Mouse (Mus musculus) G1E (cell line): ENCODE measurements around the gene Pank2. TPM values are rescaled to one million over a fixed set of nuclear protein-coding genes. Genes with fewer than 3 reads are reported as not detected.

Source experiments
- ATAC-seq: 2 replicates; pipeline ENCODE4 v1.8.0; 2016; ENCODE audit warnings: mild to moderate bottlenecking; ENCODE audit not compliant: insufficient number of reproducible peaks, poor library complexity, low FRiP score, severe bottlenecking; ENCODE audit errors: extremely low read depth
- DNase-seq: peaks from one replicate; pipeline ENCODE4 v3.0.0; 2012; ENCODE audit warnings: low spot score
- H3K27me3 ChIP-seq: 2 replicates; pipeline ENCODE4 v1.6.1; 2012; ENCODE audit warnings: mild to moderate bottlenecking, low read length, inconsistent platforms; ENCODE audit not compliant: insufficient read depth
- H3K36me3 ChIP-seq: replicated peaks from 2 replicates; pipeline ENCODE3; 2012; ENCODE audit warnings: mild to moderate bottlenecking, inconsistent platforms
- H3K4me1 ChIP-seq: 2 replicates; pipeline ENCODE4 v1.6.1; 2012; ENCODE audit warnings: low read depth, low read length, inconsistent platforms, mixed read lengths; ENCODE audit not compliant: insufficient read depth
- H3K4me3 ChIP-seq: 2 replicates; pipeline ENCODE4 v1.5.1; 2012; ENCODE audit warnings: low read depth, mild to moderate bottlenecking, inconsistent platforms, low read length, moderate library complexity, mixed read lengths
- H3K9me3 ChIP-seq: replicated peaks from 2 replicates; pipeline ENCODE4 v1.6.1; 2012; ENCODE audit warnings: inconsistent platforms
- CTCF ChIP-seq: IDR thresholded peaks from 2 replicates; pipeline ENCODE4 v1.5.1; 2012; ENCODE audit warnings: low read depth, low read length, inconsistent platforms, mixed read lengths
- GATA1 ChIP-seq: IDR thresholded peaks from 2 replicates; pipeline ENCODE4 v1.6.1; 2012; ENCODE audit warnings: borderline replicate concordance, low read length, inconsistent platforms, mixed read lengths
- GATA2 ChIP-seq: IDR thresholded peaks from 2 replicates; pipeline ENCODE4 v1.6.1; 2012; ENCODE audit warnings: low read depth, low read length, inconsistent platforms, borderline replicate concordance
- POLR2AphosphoS5 ChIP-seq: IDR thresholded peaks from 2 replicates; pipeline ENCODE4 v1.6.1; 2012; ENCODE audit warnings: low read depth, low read length, inconsistent platforms; ENCODE audit not compliant: insufficient replicate concordance
- TAL1 ChIP-seq: conservative IDR thresholded peaks from 2 replicates; pipeline ENCODE4 v1.6.1; 2012; ENCODE audit warnings: low read depth, low read length, inconsistent platforms, mixed read lengths
- polyA plus RNA-seq: library from polyadenylated mRNA; stranded (reverse); fragments of >175 nt; gene quantifications from 2 replicates; pipeline ENCODE4 v1.2.3, GENCODE M21; 2012
- total RNA-seq, 2 experiments: library from RNA; stranded (forward) in 1 of 2; stranded (reverse) in 1 of 2; fragments of 200-1000 nt in 1 of 2; fragments of >200 nt in 1 of 2; fragmentation: Nextera tagmentation in 1 of 2; gene quantifications; 2 replicates each; pipeline ENCODE4 v1.2.3; 2014 to 2017

The Pank2 gene
- total and polyA plus RNA-seq, 3 experiments = 14.9 to 101 (median 53.3) TPM

DNA sequence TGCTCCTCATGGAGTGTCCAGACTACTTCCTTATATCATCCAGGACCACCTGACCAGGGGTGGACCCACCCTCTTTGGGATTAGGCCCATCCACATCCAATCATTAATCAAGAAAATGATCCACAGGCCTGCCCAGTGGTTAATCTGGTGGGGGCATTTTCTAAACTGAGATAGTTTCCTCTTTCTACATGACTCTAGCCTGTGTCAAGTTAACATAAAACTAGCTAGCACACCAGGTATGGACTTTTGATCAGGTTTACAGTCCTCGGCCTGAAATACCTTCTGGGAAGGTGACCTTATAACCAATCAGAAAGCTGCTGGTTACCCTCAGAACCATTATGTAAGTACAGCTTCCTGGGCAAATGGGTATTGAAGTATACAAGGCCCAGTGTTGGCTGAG, 66.7 kb downstream of the Pank2 start:
- no peaks in the 10 kb centered on the region for H3K4me1 ChIP-seq
- DNase-seq = no peak
- no peak for ATAC-seq
- no peak overlapping the region for H3K4me3 ChIP-seq
- H3K9me3 ChIP-seq = no peaks in the 10 kb centered on the region
- TF ChIP-seq TAL1 (no peak), CTCF (no peak), GATA2 (no peak), GATA1 (no peak), POLR2AphosphoS5 (no peak)
- no peaks in the 10 kb centered on the region for H3K36me3 ChIP-seq
- peaks cover 8% of the 10 kb centered on the region for H3K27me3 ChIP-seq

DNA sequence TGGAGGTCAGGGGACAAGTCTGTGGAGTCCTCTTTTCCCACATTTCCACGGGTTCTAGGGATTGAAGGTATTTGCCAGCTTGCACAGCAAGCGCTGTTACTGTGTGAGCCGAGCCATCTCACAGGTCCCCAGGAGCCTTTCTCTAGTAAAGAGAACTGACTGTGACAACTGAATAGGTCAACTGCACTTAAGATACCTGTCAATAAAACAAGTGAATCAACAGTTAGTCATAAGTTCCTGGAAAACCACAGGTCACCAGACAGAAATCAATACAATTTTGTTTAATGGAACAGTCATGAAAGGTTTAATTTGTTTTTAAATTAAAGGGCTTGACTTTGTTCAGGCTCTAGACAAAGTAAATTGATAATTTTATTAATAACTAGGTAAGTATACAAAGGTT, 68.3 kb downstream of the Pank2 start:
- Histone ChIP-seq H3K27me3 (peaks cover 11% of the 10 kb centered on the region), H3K36me3 (no peaks in the 10 kb centered on the region), H3K9me3 (no peaks in the 10 kb centered on the region), H3K4me1 (no peaks in the 10 kb centered on the region), H3K4me3 (no peak overlapping the region)
- DNase-seq = no peak
- ATAC-seq = no peak
- TF ChIP-seq GATA1 (no peak), CTCF (no peak), POLR2AphosphoS5 (no peak), TAL1 (no peak)

DNA sequence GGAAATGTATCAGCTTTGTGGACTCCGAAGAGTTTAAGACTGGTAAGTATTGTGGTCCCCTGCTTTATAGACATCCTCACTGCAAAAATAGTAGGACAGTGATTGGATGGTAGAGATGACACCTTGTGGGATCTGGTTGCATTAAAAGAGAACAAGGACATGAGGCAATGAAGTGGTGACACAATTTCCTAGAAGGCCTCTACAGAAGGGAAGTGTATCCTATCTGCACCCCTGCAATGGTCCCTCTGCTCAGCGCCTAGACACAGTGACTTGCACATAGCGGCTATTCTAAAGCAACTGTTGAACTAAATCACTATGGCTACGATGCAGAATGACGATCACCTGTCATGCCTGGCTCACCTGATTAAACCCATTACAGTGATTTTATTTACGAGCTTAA, 75.3 kb downstream of the Pank2 start:
- TF ChIP-seq CTCF (no peak), GATA2 (no peak), TAL1 (no peak), GATA1 (no peak), POLR2AphosphoS5 (no peak)
- Histone ChIP-seq H3K9me3 (no peaks in the 10 kb centered on the region), H3K36me3 (no peaks in the 10 kb centered on the region), H3K4me1 (no peaks in the 10 kb centered on the region), H3K4me3 (no peak overlapping the region), H3K27me3 (peaks cover 20% of the 10 kb centered on the region)
- ATAC-seq = no peak
- no peak for DNase-seq

DNA sequence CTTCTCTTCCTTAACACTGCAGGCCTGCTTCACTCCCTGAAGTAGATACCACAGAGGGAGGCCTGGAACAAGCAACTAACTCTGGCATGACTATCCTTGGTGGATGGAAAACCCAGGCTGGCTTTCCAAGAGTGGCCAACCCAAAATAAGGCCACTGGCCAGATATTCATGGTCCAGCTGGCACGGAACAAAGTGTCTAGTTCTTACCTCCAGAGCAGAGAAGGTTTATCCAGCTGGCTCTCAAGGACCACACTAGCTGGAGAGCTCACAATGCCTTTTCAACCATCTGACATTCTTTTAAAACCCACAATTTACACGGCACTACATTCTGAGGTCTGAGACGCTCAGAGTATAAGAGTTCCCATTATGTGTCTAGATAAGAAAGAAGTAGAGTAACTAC, 82.2 kb downstream of the Pank2 start:
- H3K4me1 ChIP-seq = no peaks in the 10 kb centered on the region
- DNase-seq (no peak), ATAC-seq (no peak)
- TF ChIP-seq GATA2 (no peak), TAL1 (no peak), POLR2AphosphoS5 (no peak), CTCF (no peak), GATA1 (no peak)
- H3K27me3 ChIP-seq = peaks cover 36% of the 10 kb centered on the region
- no peaks in the 10 kb centered on the region for H3K9me3 ChIP-seq
- no peaks in the 10 kb centered on the region for H3K36me3 ChIP-seq
- H3K4me3 ChIP-seq = no peak overlapping the region

DNA sequence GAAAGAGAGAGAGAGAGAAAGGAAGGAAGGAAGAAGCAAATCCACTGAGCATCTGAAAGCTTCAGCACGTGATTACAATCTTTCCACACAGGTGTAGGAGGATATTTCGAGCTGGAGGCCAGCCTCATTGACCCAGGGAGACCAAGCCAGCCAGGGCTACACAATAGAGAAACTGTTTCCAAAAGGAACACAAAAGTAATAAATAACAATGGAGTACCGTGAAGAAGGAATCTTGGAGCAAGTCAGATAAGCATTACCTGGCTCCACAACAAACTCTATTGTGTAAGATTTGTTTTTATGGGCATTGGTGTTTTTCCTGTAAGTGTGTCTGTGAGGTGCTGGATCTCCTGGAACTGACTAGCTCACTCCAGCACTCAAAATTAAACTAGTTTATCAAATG, 83.3 kb downstream of the Pank2 start:
- TF ChIP-seq GATA1 = no peak
- no peak for TF ChIP-seq POLR2AphosphoS5
- TF ChIP-seq CTCF = no peak
- TF ChIP-seq TAL1 = no peak
- Histone ChIP-seq H3K27me3 (peaks cover 28% of the 10 kb centered on the region), H3K36me3 (no peaks in the 10 kb centered on the region), H3K9me3 (no peaks in the 10 kb centered on the region), H3K4me3 (no peak overlapping the region), H3K4me1 (no peaks in the 10 kb centered on the region)
- ATAC-seq (no peak), DNase-seq (no peak)

Other genes with a start within 250 kb of the Pank2 start
- gene Gfra4, start 219.4 kb upstream of the Pank2 start, total RNA-seq (2014; fragmentation: Nextera tagmentation) = not detected in 2 replicates
- gene Gfra4, start 219.4 kb upstream of the Pank2 start, total RNA-seq (2017) = not detected in 2 replicates
- gene Gfra4, start 219.4 kb upstream of the Pank2 start, polyA plus RNA-seq = not detected in 2 replicates
- gene Adam33, start 198.7 kb upstream of the Pank2 start, total RNA-seq (2014; fragmentation: Nextera tagmentation) = not detected in 2 replicates
- gene Adam33, start 198.7 kb upstream of the Pank2 start, total RNA-seq (2017) = 0.06 and 0.27 TPM in 2 replicates
- gene Adam33, start 198.7 kb upstream of the Pank2 start, polyA plus RNA-seq = not detected in 2 replicates
- not detected in 2 replicates for gene Siglec1, start 175.7 kb upstream of the Pank2 start, total RNA-seq (2014; fragmentation: Nextera tagmentation)
- 0.06 and 0.16 TPM in 2 replicates for gene Siglec1, start 175.7 kb upstream of the Pank2 start, total RNA-seq (2017)
- not detected in 2 replicates for gene Siglec1, start 175.7 kb upstream of the Pank2 start, polyA plus RNA-seq
- gene Hspa12b, start 135.2 kb upstream of the Pank2 start, total RNA-seq (2014; fragmentation: Nextera tagmentation) = 0.83 and 0.98 TPM in 2 replicates
- 1.8 and 2.2 TPM in 2 replicates for gene Hspa12b, start 135.2 kb upstream of the Pank2 start, total RNA-seq (2017)
- 2.9 TPM in 2 replicates for gene Hspa12b, start 135.2 kb upstream of the Pank2 start, polyA plus RNA-seq
- not detected in 2 replicates for gene Gm11037, start 129.0 kb upstream of the Pank2 start, total RNA-seq (2014; fragmentation: Nextera tagmentation)
- gene Gm11037, start 129.0 kb upstream of the Pank2 start, total RNA-seq (2017) = not detected in 2 replicates
- gene Gm11037, start 129.0 kb upstream of the Pank2 start, polyA plus RNA-seq = not detected in 2 replicates
- 81.9 and 98.7 TPM in 2 replicates for gene 1700037H04Rik, start 102.4 kb upstream of the Pank2 start, total RNA-seq (2014; fragmentation: Nextera tagmentation)
- 28.1 and 30.2 TPM in 2 replicates for gene 1700037H04Rik, start 102.4 kb upstream of the Pank2 start, total RNA-seq (2017)
- 155 and 173 TPM in 2 replicates for gene 1700037H04Rik, start 102.4 kb upstream of the Pank2 start, polyA plus RNA-seq
- 4.5 and 5.6 TPM in 2 replicates for gene Cenpb, start 82.4 kb upstream of the Pank2 start, total RNA-seq (2014; fragmentation: Nextera tagmentation)
- gene Cenpb, start 82.4 kb upstream of the Pank2 start, total RNA-seq (2017) = 7.4 and 8.6 TPM in 2 replicates
- 29.5 and 35.4 TPM in 2 replicates for gene Cenpb, start 82.4 kb upstream of the Pank2 start, polyA plus RNA-seq
- gene Cdc25b, start 75.5 kb upstream of the Pank2 start, total RNA-seq (2014; fragmentation: Nextera tagmentation) = 14.0 and 85.9 TPM in 2 replicates
- 12.6 and 14.2 TPM in 2 replicates for gene Cdc25b, start 75.5 kb upstream of the Pank2 start, total RNA-seq (2017)
- 6.0 and 7.0 TPM in 2 replicates for gene Cdc25b, start 75.5 kb upstream of the Pank2 start, polyA plus RNA-seq
- gene Spef1, start 75.2 kb upstream of the Pank2 start, total RNA-seq (2014; fragmentation: Nextera tagmentation) = 5.6 TPM in 1 of 2 replicates, not detected in the other
- 1.4 and 1.9 TPM in 2 replicates for gene Spef1, start 75.2 kb upstream of the Pank2 start, total RNA-seq (2017)
- gene Spef1, start 75.2 kb upstream of the Pank2 start, polyA plus RNA-seq = 0.75 and 0.78 TPM in 2 replicates
- gene Ap5s1, start 55.4 kb upstream of the Pank2 start, total RNA-seq (2014; fragmentation: Nextera tagmentation) = 5.1 and 31.3 TPM in 2 replicates
- gene Ap5s1, start 55.4 kb upstream of the Pank2 start, total RNA-seq (2017) = 5.1 and 5.2 TPM in 2 replicates
- gene Ap5s1, start 55.4 kb upstream of the Pank2 start, polyA plus RNA-seq = 3.3 and 8.4 TPM in 2 replicates
- 18.8 and 21.2 TPM in 2 replicates for gene Mavs, start 28.4 kb upstream of the Pank2 start, total RNA-seq (2014; fragmentation: Nextera tagmentation)
- 12.2 and 13.9 TPM in 2 replicates for gene Mavs, start 28.4 kb upstream of the Pank2 start, total RNA-seq (2017)
- gene Mavs, start 28.4 kb upstream of the Pank2 start, polyA plus RNA-seq = 2.3 and 5.6 TPM in 2 replicates
- gene Rnf24, start 90.4 kb downstream of the Pank2 start, total RNA-seq (2014; fragmentation: Nextera tagmentation) = 0.29 and 1.2 TPM in 2 replicates
- gene Rnf24, start 90.4 kb downstream of the Pank2 start, total RNA-seq (2017) = 0.93 and 1.8 TPM in 2 replicates
- 0.44 and 0.69 TPM in 2 replicates for gene Rnf24, start 90.4 kb downstream of the Pank2 start, polyA plus RNA-seq
- 3.3 TPM in 1 of 2 replicates, not detected in the other for gene Smox, start 229.0 kb downstream of the Pank2 start, total RNA-seq (2014; fragmentation: Nextera tagmentation)
- gene Smox, start 229.0 kb downstream of the Pank2 start, total RNA-seq (2017) = 0.05 and 0.23 TPM in 2 replicates
- gene Smox, start 229.0 kb downstream of the Pank2 start, polyA plus RNA-seq = 0.05 and 0.06 TPM in 2 replicates